Mouse (Mus musculus): ENCODE data around the gene Hoxd1. TPM values are rescaled to one million over a fixed set of nuclear protein-coding genes. Genes with fewer than 3 reads are reported as not detected.

The Hoxd1 gene
- polyA plus RNA-seq (2012; rRNA removed), result not detected in 2 replicates

DNA sequence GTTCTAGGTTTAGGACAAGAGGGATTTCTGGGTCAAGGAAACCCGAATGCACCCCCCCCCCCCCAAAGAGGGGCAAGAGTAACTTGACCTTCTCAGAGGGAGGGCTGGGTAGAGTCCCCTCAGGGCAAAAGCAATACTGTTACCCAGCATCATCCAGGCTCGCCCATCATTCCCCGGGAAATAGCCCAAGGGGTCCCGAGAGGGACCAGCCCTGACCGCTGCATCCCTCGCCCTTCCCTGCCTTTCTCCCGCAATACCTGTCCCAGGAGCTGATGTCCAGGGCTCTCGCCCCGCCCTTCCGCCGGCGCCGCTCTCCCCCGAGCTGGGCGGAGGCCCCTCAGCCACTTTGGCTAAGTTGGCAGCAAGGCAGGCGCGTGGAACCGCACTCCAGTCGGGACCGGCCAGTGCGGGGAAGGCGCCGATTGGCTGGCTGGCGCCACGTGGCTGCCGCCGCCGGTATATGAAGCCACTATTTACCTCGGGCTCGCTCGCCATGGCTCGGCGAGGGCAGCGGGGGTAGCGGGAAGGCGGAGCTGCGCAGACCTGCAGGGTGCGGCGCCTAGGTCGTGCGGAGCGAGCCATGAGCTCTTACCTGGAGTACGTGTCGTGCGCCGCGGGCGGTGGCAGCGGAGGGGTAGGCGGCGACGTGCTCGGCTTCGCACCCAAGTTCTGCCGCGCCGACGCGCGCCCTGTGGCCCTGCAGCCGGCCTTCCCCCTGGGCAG, at the start of gene Hoxd1:
Hoxd1 (plus strand) TSS at position 459 of the 723 bp plus-strand sequence.
- peaks cover 7% of the 10 kb centered on the region for H3K4me1 ChIP-seq (ENCODE audit: control insufficient read depth, insufficient read depth, insufficient read length, low read length)
- H3K4me3 ChIP-seq (ENCODE audit: low read depth, low read length), result peak within 1 kb of the TSS; percentile 36
- TF ChIP-seq CTCF (IDR thresholded peaks at IDR 0.05; ENCODE audit: extremely low read depth, insufficient read length, insufficient replicate concordance, low read depth, low read length) (no peak), POLR2A (IDR thresholded peaks at IDR 0.05; ENCODE audit: low read depth, low read length) (no peak)
- WGBS, result 2% methylated on average over 60 of the region's 61 CpGs
- H3K27me3 ChIP-seq (ENCODE audit: control insufficient read depth, insufficient read depth, low read length), result peaks cover 24% of the 10 kb centered on the region
- no peaks in the 10 kb centered on the region for H3K36me3 ChIP-seq (ENCODE audit: control insufficient read depth, insufficient read depth, low read length)
- H3K27ac ChIP-seq (ENCODE audit: insufficient read depth, low read depth, low read length), result no peak within 1 kb of the TSS

DNA sequence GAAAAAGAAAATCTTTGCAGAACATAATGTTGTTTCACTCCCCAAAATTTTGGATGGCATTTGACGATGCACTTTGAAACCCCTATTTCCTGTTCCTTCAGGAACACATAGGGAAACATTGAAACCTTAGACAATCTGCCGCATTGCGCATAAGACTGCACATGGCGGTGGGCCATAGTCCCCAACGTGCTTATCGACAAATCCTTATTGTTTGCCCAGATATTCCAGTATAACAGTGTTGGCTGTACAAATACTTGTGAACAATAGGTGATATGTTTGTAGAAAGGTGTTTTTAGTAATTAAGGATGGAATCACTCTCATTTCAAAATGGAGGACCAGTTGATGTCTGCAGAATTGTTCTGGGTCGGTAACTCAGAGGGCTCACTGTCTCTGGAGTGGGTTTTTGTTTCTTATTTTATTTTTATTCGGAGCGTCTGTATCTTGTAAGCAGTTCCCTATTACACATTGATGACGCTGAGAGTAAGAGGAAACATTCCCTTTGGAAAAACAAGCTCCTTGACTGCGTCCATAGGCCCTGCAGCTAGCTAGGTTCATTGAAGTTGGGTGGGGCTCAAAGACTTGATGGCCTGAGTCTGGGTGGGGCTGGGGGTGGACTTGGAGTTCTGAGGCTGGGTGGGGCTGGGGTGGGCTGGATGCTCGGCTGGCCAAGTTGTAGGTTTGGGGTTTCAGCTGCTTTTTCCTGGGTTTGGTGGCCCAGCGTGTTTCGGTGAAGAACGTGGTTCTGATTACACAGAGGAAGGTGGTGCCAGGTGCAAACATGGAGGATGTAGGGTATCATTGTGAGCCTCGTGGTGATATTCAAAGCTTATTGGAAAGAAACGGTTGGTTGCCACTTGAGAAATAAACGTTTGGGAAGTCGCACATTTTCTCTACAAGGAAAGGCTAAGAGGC, 49.3 kb upstream of the Hoxd1 start:
- H3K4me3 ChIP-seq (ENCODE audit: low read depth, low read length), result no peak overlapping the region
- H3K4me1 ChIP-seq (ENCODE audit: control insufficient read depth, insufficient read depth, insufficient read length, low read length), result peaks cover 4% of the 10 kb centered on the region
- H3K36me3 ChIP-seq (ENCODE audit: control insufficient read depth, insufficient read depth, low read length), result no peaks in the 10 kb centered on the region
- TF ChIP-seq CTCF (IDR thresholded peaks at IDR 0.05; ENCODE audit: extremely low read depth, insufficient read length, insufficient replicate concordance, low read depth, low read length) (no peak), POLR2A (IDR thresholded peaks at IDR 0.05; ENCODE audit: low read depth, low read length) (no peak)
- H3K27ac ChIP-seq (ENCODE audit: insufficient read depth, low read depth, low read length), result no peak overlapping the region
- WGBS, result 30% methylated on average over 19 of the region's 19 CpGs
- peaks cover 49% of the 10 kb centered on the region for H3K27me3 ChIP-seq (ENCODE audit: control insufficient read depth, insufficient read depth, low read length)

DNA sequence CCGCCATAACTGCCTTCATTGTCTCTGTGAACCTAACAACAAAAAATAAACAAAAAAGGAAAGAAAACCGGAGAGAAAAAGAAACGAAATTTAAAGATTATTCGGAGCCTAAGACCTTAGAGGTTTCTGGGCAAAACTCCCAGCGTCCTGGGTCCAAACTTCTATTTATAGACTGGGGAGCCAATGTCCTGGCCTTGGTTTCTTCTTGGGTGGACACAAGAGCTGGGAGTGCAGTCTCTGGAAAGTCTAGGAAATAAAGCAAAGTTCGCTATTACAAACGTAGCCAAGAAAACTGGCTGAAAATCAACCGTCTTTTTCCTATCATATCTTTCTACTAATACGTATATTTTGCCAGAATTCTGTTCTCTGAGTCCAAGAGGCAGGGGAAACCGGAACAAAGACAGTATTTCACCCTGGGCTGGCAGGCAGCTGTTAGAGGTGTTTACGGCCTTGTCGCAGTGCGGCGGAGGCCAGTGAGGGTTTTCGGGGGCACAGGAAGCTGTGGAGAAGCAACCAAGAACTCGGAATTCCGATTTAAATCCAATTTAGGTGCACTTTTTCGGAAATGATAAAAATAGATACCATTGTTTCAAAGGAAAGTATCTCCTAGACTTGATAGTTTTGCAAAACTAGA, 48.5 kb upstream of the Hoxd1 start:
- H3K4me1 ChIP-seq (ENCODE audit: control insufficient read depth, insufficient read depth, insufficient read length, low read length), result peaks cover 4% of the 10 kb centered on the region
- no peaks in the 10 kb centered on the region for H3K36me3 ChIP-seq (ENCODE audit: control insufficient read depth, insufficient read depth, low read length)
- WGBS, result 30% methylated on average over 18 of the region's 18 CpGs
- peaks cover 45% of the 10 kb centered on the region for H3K27me3 ChIP-seq (ENCODE audit: control insufficient read depth, insufficient read depth, low read length)
- TF ChIP-seq POLR2A (IDR thresholded peaks at IDR 0.05; ENCODE audit: low read depth, low read length) (no peak), CTCF (IDR thresholded peaks at IDR 0.05; ENCODE audit: extremely low read depth, insufficient read length, insufficient replicate concordance, low read depth, low read length) (no peak)
- no peak overlapping the region for H3K4me3 ChIP-seq (ENCODE audit: low read depth, low read length)
- H3K27ac ChIP-seq (ENCODE audit: insufficient read depth, low read depth, low read length), result no peak overlapping the region

DNA sequence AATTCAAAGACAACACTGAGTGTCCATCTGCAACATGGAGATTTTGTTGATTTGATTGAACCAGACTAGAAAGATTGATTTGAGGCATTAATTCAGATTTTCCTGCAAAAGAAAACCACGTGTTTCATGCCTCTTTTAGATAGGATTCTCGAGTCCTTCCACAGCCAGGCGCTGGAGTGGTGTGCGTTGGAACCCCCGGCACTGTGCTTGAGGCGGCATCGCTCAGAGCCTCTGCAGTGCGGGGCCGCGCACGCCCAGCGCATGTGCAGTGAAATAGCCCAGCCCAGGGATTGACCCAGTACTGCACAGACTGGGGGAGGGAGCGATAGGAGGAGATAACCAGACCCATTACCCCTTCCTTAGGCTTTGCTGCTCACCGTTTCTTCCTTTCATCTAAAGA, 47.9 kb upstream of the Hoxd1 start:
- WGBS, result 7% methylated on average over 14 of the region's 14 CpGs
- no peak overlapping the region for H3K27ac ChIP-seq (ENCODE audit: insufficient read depth, low read depth, low read length)
- no peak for TF ChIP-seq CTCF (IDR thresholded peaks at IDR 0.05; ENCODE audit: extremely low read depth, insufficient read length, insufficient replicate concordance, low read depth, low read length)
- no peak for TF ChIP-seq POLR2A (IDR thresholded peaks at IDR 0.05; ENCODE audit: low read depth, low read length)
- H3K4me1 ChIP-seq (ENCODE audit: control insufficient read depth, insufficient read depth, insufficient read length, low read length), result peaks cover 4% of the 10 kb centered on the region
- peaks cover 42% of the 10 kb centered on the region for H3K27me3 ChIP-seq (ENCODE audit: control insufficient read depth, insufficient read depth, low read length)
- H3K36me3 ChIP-seq (ENCODE audit: control insufficient read depth, insufficient read depth, low read length), result no peaks in the 10 kb centered on the region
- H3K4me3 ChIP-seq (ENCODE audit: low read depth, low read length), result no peak overlapping the region; the same call in 1 of the 2 replicates

DNA sequence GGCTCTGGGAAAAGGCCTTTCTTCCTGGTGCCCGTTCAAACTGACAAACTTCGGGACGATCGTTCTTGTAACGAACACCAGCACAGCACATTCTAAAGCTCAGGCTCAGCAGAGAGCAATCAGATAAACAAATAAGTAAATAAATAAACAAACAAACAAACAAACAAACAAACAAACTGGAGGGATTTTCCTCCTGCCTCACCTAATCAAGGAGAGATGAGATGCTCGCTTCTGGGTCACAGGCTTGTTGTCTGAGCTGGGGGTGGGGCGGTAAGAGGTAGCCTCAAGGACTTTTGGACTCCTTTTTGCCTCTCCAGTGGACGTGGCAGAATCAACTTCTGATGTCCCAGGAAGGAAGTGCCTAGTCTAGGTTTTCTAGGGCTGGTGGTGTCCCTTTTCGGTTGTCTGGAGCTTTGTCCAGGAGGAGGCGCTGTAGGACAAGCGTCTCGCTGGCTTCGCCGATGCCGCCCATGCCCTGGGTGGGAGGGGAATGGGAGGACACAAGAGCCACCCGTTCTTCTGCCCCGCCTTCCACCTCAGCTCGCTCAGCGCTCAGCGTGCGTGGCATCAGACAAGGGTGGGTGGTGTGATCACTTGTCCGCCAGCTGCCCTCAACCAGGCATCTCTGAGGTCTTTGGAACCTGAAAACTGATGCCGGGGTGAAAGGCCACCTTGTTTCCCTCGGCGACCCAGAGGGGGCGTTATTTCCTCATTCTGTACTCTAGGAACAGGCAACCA, 47.1 kb upstream of the Hoxd1 start:
- peaks cover 36% of the 10 kb centered on the region for H3K27me3 ChIP-seq (ENCODE audit: control insufficient read depth, insufficient read depth, low read length)
- WGBS, result 5% methylated on average over 26 of the region's 26 CpGs
- H3K36me3 ChIP-seq (ENCODE audit: control insufficient read depth, insufficient read depth, low read length), result no peaks in the 10 kb centered on the region
- H3K4me1 ChIP-seq (ENCODE audit: control insufficient read depth, insufficient read depth, insufficient read length, low read length), result peaks cover 5% of the 10 kb centered on the region
- H3K4me3 ChIP-seq (ENCODE audit: low read depth, low read length), result peak overlapping the region; percentile 39
- TF ChIP-seq CTCF (IDR thresholded peaks at IDR 0.05; ENCODE audit: extremely low read depth, insufficient read length, insufficient replicate concordance, low read depth, low read length) (peak; percentile 85), POLR2A (IDR thresholded peaks at IDR 0.05; ENCODE audit: low read depth, low read length) (no peak)
- no peak overlapping the region for H3K27ac ChIP-seq (ENCODE audit: insufficient read depth, low read depth, low read length)

DNA sequence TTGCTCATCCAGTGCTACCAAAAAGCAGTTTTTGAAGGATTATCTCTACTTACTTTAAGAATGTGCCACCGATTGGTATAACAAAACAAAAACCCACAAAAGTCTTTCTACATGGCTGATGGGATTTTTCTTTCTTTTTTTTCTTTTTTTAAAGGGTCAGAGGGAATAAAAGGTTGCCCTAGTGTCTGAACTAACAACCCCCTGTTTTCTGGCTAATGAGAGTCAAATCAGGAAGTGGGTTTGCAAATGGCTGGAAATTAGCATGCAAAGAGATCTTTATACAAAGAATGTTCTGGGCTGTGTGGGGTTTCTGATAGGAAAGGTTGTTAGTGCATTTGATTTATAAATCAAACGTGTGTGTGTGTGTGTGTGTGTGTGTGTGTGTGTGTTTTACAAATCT, 42.4 kb upstream of the Hoxd1 start:
- no peak overlapping the region for H3K27ac ChIP-seq (ENCODE audit: insufficient read depth, low read depth, low read length)
- H3K4me1 ChIP-seq (ENCODE audit: control insufficient read depth, insufficient read depth, insufficient read length, low read length), result peaks cover 10% of the 10 kb centered on the region
- H3K4me3 ChIP-seq (ENCODE audit: low read depth, low read length), result no peak overlapping the region
- no peaks in the 10 kb centered on the region for H3K36me3 ChIP-seq (ENCODE audit: control insufficient read depth, insufficient read depth, low read length)
- no peak for TF ChIP-seq POLR2A (IDR thresholded peaks at IDR 0.05; ENCODE audit: low read depth, low read length)
- no peak for TF ChIP-seq CTCF (IDR thresholded peaks at IDR 0.05; ENCODE audit: extremely low read depth, insufficient read length, insufficient replicate concordance, low read depth, low read length)
- WGBS, result 37% methylated on average over 2 of the region's 2 CpGs
- peaks cover 13% of the 10 kb centered on the region for H3K27me3 ChIP-seq (ENCODE audit: control insufficient read depth, insufficient read depth, low read length)
